Mouse (Mus musculus) myocyte (in vitro differentiated cells): Measurements from ENCODE around the gene Il20rb.

ENCODE experiments used
- E2F4 ChIP-seq: IDR thresholded peaks from one replicate; pipeline ENCODE4 v1.6.1; 2011; ENCODE audit warnings: mild to moderate bottlenecking, control low read depth, moderate library complexity; ENCODE audit not compliant: insufficient read depth
- POLR2A ChIP-seq: IDR thresholded peaks from one replicate; pipeline ENCODE4 v1.6.1; 2011; ENCODE audit warnings: low read depth, mild to moderate bottlenecking, control low read depth, moderate library complexity; ENCODE audit not compliant: insufficient read length
- TCF12 ChIP-seq: IDR thresholded peaks from one replicate; pipeline ENCODE4 v1.6.1; 2011; ENCODE audit warnings: mild to moderate bottlenecking, control low read depth; ENCODE audit not compliant: poor library complexity, insufficient read depth, severe bottlenecking

DNA sequence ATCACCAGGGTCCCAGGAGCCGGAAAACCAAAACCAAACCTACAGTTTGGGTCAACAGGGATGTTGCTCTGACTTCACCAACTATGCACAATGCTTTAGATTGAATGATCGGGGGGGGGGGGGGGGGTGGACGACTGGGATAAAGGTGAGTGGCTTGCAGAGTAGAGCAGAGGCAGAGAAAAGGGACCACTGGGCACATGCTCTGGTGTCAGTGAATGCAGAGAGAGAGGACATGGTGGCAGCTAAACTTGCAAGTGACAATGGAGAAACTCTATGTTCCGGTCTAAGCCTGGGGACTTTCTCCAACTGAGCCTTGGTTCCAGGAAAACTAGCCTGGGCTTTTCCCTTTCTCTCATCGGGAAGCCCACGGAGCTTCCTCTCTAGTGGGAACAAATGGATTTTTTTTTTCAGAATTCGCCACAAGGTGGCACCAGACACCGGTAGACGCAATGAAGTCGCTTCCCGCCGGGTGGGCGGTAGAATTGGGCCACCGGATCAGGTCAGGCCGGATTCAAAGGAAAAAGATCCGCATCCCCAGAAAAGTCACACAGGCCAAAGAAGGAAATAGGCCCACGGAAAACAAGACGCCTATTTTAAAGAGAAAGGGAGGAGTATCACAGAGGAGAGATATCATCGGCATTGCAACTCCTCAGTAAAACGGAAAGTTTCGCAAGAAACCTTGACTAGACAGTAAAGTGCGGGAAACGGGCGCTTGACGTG lies 32.5 kb downstream of the Il20rb start:
- TF ChIP-seq POLR2A (no peak), TCF12 (no peak), E2F4 (no peak)
